Mouse (Mus musculus) heart, embryonic 16.5 days (tissue): ENCODE measurements at regions not wholly inside any gene's neighbourhood (a gene's known extent, or its start where the extent isn't known, plus 50 kb on each side); places are given as distances from the start of the nearest gene placed in this dataset.

ENCODE experiments used
- ATAC-seq: fragments of 200-750 bp; cut with Nextera tagmentation; replicated peaks from 2 replicates; pipeline ENCODE4 v1.8.0; 2017; ENCODE audit warnings: moderate number of reproducible peaks; ENCODE audit not compliant: insufficient read depth, low FRiP score; ENCODE audit errors: extremely low read depth
- H3K27ac ChIP-seq: fragments of 300-500 bp; sonication (generic); 2 replicates; pipeline ENCODE4 v1.5.1; 2014; ENCODE audit warnings: mild to moderate bottlenecking, low read length, control low read depth, moderate library complexity
- H3K27me3 ChIP-seq: fragments of 300-500 bp; sonication (generic); 2 replicates; pipeline ENCODE4 v1.6.1; 2014; ENCODE audit warnings: low read length, mixed read lengths; ENCODE audit not compliant: control insufficient read depth, insufficient read depth
- H3K36me3 ChIP-seq: fragments of 300-500 bp; sonication (generic); 2 replicates; pipeline ENCODE4 v1.6.1; 2014; ENCODE audit not compliant: control insufficient read depth, insufficient read depth
- H3K4me1 ChIP-seq: fragments of 300-500 bp; sonication (generic); 2 replicates; pipeline ENCODE4 v1.6.1; 2014; ENCODE audit warnings: low read length, mixed read lengths; ENCODE audit not compliant: control insufficient read depth, insufficient read depth
- H3K4me2 ChIP-seq: fragments of 300-500 bp; sonication (generic); 2 replicates; pipeline ENCODE4 v1.6.1; 2014; ENCODE audit warnings: low read depth, mild to moderate bottlenecking, control low read depth, low read length
- H3K4me3 ChIP-seq: fragments of 300-500 bp; sonication (generic); 2 replicates; pipeline ENCODE4 v1.5.1; 2014; ENCODE audit warnings: mild to moderate bottlenecking, control low read depth, low read length
- H3K9ac ChIP-seq: fragments of 300-500 bp; sonication (generic); 2 replicates; pipeline ENCODE4 v1.6.1; 2014; ENCODE audit warnings: low read length, control low read depth
- H3K9me3 ChIP-seq: fragments of 300-500 bp; sonication (generic); replicated peaks from 2 replicates; pipeline ENCODE4 v1.6.1; 2016; ENCODE audit warnings: low read length; ENCODE audit not compliant: control insufficient read depth
- WGBS: fragments of 180-500 bp; shearing (Covaris S2); extraction: QIAGEN DNeasy Blood & Tissue Kit; methylation state at CpG from one replicate; pipeline ENCODE4 v1.1.7; 2014; 5-methylcytosine and 5-hydroxymethylcytosine counted together

DNA sequence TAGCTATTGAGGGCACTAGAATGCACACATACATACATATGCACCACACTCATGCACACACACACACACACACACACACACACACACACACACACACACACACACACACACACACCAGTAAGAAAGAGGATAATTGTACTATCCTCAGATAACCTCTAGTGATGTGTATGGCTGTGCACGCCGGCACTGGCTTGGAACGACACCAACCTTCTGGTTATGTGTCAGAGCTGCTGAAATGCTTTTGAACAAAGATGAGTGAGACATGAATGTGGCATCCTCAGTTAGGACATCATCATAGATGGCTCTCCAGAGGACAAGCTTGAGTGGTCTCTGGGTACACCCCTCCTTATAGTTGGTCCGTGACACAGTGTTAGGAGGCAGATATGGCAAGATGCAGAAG lies 173.0 kb upstream of the 3110018I06Rik start:
- H3K27ac ChIP-seq, result no peak overlapping the region
- H3K4me1 ChIP-seq, result no peaks in the 10 kb centered on the region
- 85% methylated on average over 4 of the region's 4 CpGs for WGBS
- no peak overlapping the region for H3K4me3 ChIP-seq
- H3K36me3 ChIP-seq, result no peaks in the 10 kb centered on the region
- H3K4me2 ChIP-seq, result no peak overlapping the region
- no peak for ATAC-seq
- no peaks in the 10 kb centered on the region for H3K27me3 ChIP-seq
- H3K9ac ChIP-seq, result no peak overlapping the region
- H3K9me3 ChIP-seq, result no peaks in the 10 kb centered on the region

DNA sequence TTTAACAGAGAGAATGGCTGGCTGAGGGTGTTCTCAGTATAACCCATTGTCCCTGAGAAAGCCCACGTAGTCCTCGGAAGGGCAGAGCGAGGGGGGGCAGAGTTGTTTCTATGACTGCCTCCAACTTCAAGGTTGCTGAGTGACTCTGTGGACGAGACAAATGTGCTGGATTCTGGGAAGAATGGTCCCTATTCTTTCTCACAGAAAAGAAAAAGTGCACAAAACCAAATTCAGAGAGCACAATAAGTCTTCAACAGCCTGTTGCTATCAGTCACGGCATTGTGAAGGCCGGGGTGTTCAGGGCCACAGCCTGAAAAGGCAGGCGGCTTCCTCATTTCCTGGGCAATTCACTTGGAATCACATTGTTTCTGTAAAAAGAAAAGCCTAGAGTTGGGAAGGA lies 165.6 kb upstream of the 3110018I06Rik start:
- Histone ChIP-seq H3K9ac (no peak overlapping the region), H3K27me3 (no peaks in the 10 kb centered on the region), H3K27ac (no peak overlapping the region), H3K4me3 (no peak overlapping the region), H3K9me3 (no peaks in the 10 kb centered on the region), H3K4me2 (no peak overlapping the region), H3K4me1 (no peaks in the 10 kb centered on the region), H3K36me3 (no peaks in the 10 kb centered on the region)
- no peak for ATAC-seq
- WGBS, result 79% methylated on average over 7 of the region's 7 CpGs

DNA sequence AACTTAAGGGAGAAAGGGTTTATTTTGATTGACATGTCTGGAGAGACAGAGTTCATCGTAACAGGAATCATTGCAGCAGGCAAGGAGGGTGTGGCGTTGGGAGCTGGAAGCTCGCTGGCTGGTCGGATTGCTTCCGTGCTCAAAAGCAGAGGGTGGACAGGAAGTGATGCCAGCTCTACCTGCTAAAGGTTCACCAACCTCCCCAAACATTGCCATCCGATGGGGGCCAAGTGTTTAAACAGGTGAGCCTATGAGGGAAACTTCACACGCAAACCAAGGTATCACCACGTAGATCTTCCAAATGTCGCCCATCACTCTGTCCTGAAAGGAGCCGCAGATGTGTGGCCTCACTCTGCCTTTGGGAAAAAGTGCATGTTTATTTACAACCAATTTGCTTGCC lies 162.3 kb upstream of the 3110018I06Rik start:
- H3K9me3 ChIP-seq, result no peaks in the 10 kb centered on the region
- no peak overlapping the region for H3K9ac ChIP-seq
- no peak overlapping the region for H3K4me3 ChIP-seq
- H3K27me3 ChIP-seq, result no peaks in the 10 kb centered on the region
- H3K4me1 ChIP-seq, result no peaks in the 10 kb centered on the region
- H3K27ac ChIP-seq, result no peak overlapping the region
- no peak for ATAC-seq
- H3K36me3 ChIP-seq, result no peaks in the 10 kb centered on the region
- no peak overlapping the region for H3K4me2 ChIP-seq
- 92% methylated on average over 10 of the region's 10 CpGs for WGBS

DNA sequence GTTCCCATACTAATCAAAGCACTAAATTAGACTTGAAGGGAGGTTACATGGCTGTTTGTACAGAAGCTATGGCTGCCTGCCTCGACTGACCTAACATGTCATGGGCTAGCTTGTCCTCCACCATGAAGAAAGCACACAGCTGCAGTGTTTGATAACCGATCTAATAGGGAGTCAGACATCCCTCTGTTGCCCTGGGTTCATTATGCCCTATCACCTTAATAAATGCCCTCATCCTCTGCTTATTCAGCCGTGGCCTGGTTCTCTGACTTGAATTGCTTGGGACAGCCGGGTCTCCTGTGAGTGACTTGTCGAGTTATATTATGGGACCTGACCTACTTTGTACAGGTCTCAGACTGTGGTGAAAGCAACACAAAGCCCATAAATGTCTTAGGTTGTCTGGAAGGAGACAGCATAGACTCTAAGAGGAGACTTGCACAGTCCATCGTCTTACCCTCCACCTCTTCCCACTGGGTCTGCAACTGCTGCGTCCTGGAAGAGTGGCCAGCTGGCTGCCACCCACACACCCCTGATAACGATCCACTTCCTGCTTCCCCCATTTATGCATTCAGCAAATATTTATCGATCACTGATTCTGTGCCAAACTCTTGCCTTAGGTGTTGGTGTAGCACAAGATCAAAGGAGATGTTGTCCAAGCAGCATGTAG lies 161.2 kb upstream of the 3110018I06Rik start:
- no peaks in the 10 kb centered on the region for H3K9me3 ChIP-seq
- no peaks in the 10 kb centered on the region for H3K27me3 ChIP-seq
- H3K4me3 ChIP-seq, result no peak overlapping the region
- H3K4me2 ChIP-seq, result no peak overlapping the region
- H3K4me1 ChIP-seq, result no peaks in the 10 kb centered on the region
- no peak overlapping the region for H3K9ac ChIP-seq
- WGBS, result 74% methylated on average over 9 of the region's 9 CpGs
- ATAC-seq, result no peak
- H3K36me3 ChIP-seq, result no peaks in the 10 kb centered on the region
- H3K27ac ChIP-seq, result no peak overlapping the region

DNA sequence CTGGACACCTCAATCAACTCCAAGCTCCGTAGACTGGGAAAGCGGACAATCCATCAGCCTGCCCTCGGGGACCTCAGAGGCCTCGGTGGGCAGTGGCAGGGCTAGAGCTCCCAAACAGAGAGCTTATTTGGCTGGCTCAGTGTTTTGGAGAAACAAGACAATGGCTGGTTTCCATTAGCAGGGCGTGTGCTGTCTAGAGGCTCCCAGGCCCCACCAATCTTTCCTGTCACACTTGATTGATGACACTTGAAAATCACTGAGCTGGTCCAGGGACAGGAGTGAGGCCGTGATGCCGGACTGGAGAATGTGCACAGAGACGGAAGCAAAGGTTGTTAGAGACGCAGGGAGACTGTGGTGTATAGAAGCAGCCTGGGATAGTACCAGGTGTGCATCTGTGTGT lies 159.4 kb upstream of the 3110018I06Rik start:
- Histone ChIP-seq H3K9ac (no peak overlapping the region), H3K4me3 (no peak overlapping the region), H3K36me3 (no peaks in the 10 kb centered on the region), H3K27ac (no peak overlapping the region), H3K4me2 (no peak overlapping the region), H3K9me3 (no peaks in the 10 kb centered on the region), H3K27me3 (no peaks in the 10 kb centered on the region), H3K4me1 (no peaks in the 10 kb centered on the region)
- no peak for ATAC-seq
- WGBS, result 30% methylated on average over 9 of the region's 9 CpGs

DNA sequence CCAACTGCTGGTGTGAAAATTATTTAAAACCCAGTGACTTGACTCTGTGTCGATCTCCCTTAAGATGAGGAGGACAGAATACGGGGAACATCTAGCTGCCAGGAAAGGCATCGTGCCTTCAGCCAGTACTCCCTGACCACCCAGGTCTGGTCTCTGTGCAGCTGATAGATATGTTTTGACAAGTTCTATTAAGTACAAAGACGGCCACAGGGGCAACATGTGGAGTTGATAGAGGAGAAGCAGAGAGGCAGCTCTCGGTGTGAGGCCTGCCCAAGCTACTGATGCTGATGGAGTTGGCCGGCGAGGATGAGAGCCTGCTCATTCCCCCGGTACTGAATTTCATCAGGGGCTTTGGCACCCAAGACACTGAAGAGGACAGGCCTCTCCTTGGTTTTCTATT lies 154.1 kb upstream of the 3110018I06Rik start:
- WGBS, result 75% methylated on average over 8 of the region's 8 CpGs
- no peaks in the 10 kb centered on the region for H3K4me1 ChIP-seq
- no peak overlapping the region for H3K27ac ChIP-seq
- ATAC-seq, result no peak
- H3K4me2 ChIP-seq, result no peak overlapping the region
- H3K9ac ChIP-seq, result no peak overlapping the region
- no peak overlapping the region for H3K4me3 ChIP-seq
- no peaks in the 10 kb centered on the region for H3K36me3 ChIP-seq
- no peaks in the 10 kb centered on the region for H3K9me3 ChIP-seq
- H3K27me3 ChIP-seq, result no peaks in the 10 kb centered on the region

DNA sequence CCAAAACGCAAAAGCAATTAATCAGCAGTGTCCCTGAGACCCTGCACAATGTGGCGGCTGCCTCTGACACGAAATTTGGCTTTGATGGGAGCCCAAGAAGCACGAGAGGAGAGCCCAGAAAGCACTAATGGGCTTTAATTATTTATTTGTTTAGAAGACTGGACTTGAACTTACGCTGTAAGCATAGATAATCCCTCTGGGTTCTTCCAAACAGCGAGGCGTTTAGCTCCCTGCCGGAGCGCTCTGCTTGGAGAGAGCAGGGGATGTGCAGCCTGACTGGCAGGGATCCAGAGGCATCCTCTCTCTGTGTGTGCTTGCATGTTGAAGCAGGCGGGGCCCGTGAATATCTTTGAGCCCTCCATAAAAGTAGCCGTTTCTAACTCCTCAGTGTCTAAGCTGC lies 153.3 kb upstream of the 3110018I06Rik start:
- ATAC-seq, result no peak
- 69% methylated on average over 12 of the region's 12 CpGs for WGBS
- H3K27me3 ChIP-seq, result no peaks in the 10 kb centered on the region
- H3K9me3 ChIP-seq, result no peaks in the 10 kb centered on the region
- H3K9ac ChIP-seq, result no peak overlapping the region
- no peak overlapping the region for H3K4me2 ChIP-seq
- H3K36me3 ChIP-seq, result no peaks in the 10 kb centered on the region
- no peaks in the 10 kb centered on the region for H3K4me1 ChIP-seq
- no peak overlapping the region for H3K4me3 ChIP-seq
- H3K27ac ChIP-seq, result no peak overlapping the region

DNA sequence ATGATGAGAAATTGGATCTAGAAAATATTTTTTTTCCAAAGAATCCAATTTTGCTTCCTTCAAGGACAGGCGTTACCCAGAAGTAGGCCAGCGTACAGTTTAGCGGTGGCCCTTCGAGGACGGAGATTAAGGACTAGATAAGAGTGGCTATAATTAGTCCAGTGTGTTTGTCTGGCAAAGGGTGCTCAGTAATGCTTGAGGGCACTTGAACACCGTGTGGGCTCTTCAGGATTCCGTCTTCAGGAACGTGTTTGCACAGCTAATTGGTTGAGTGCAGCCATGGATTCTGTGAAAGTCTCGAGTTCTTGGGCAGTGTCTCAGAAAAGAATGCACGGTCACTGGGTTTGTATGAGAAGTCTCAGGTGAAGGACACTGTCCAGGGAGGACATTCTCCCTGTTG lies 149.7 kb upstream of the 3110018I06Rik start:
- no peak overlapping the region for H3K4me2 ChIP-seq
- no peaks in the 10 kb centered on the region for H3K4me1 ChIP-seq
- no peak overlapping the region for H3K4me3 ChIP-seq
- 49% methylated on average over 10 of the region's 10 CpGs for WGBS
- H3K9me3 ChIP-seq, result no peaks in the 10 kb centered on the region
- no peak overlapping the region for H3K27ac ChIP-seq
- H3K27me3 ChIP-seq, result no peaks in the 10 kb centered on the region
- ATAC-seq, result no peak
- H3K36me3 ChIP-seq, result no peaks in the 10 kb centered on the region
- H3K9ac ChIP-seq, result no peak overlapping the region

DNA sequence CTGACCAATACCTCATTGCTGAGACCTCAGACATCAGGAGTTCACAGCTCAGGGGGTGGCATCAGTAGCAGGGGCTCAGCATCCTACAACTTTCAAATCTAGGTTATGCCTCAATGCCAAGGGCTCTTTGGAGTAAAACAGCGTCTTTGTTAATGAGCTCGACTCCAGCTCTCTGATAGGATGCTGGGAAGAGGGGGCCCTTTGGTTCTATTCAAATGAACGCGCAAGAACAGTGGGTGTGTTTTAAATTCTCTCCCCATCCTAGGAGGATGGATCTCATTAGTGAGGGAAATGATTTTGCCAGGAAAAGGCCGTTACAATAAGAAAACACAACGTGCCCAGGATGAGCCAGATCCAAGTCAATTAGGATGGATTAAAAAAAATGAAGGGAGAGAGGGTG lies 132.2 kb upstream of the 3110018I06Rik start:
- no peak for ATAC-seq
- WGBS, result 64% methylated on average over 6 of the region's 6 CpGs
- H3K27ac ChIP-seq, result no peak overlapping the region
- no peaks in the 10 kb centered on the region for H3K4me1 ChIP-seq
- H3K4me3 ChIP-seq, result no peak overlapping the region
- no peaks in the 10 kb centered on the region for H3K36me3 ChIP-seq
- no peaks in the 10 kb centered on the region for H3K27me3 ChIP-seq
- no peaks in the 10 kb centered on the region for H3K9me3 ChIP-seq
- no peak overlapping the region for H3K9ac ChIP-seq
- H3K4me2 ChIP-seq, result no peak overlapping the region
